Mouse (Mus musculus): Measurements from ENCODE around the gene Mdga1. TPM values are rescaled to one million over a fixed set of nuclear protein-coding genes. Genes with fewer than 3 reads are reported as not detected.
A peak's percentile ranks its signal among the peaks of the same experiment; 100 is the strongest.

The Mdga1 gene
- polyA plus RNA-seq, 1 experiment = 4.5 TPM

GRCm38 (mm10) chr17:29913301-29913965 is 56.5 kb downstream of the Mdga1 start:
- H3K27ac ChIP-seq (ENCODE audit: control insufficient read depth, insufficient read depth, low read depth, low read length, poor library complexity) = no peak overlapping the region
- 89% methylated on average over 16 of the region's 16 CpGs for WGBS
- no peak for TF ChIP-seq CTCF (IDR thresholded peaks at IDR 0.05; ENCODE audit: control insufficient read depth, insufficient read depth, low read length)
- no peaks in the 10 kb centered on the region for H3K4me1 ChIP-seq (ENCODE audit: control insufficient read depth, insufficient read depth, low read length)
- H3K4me3 ChIP-seq (replicated peaks; ENCODE audit: control insufficient read depth, low read depth, low read length) = no peak overlapping the region

- H3K27ac ChIP-seq (ENCODE audit: control insufficient read depth, insufficient read depth, low read depth, low read length, poor library complexity) = no peak overlapping the region
- H3K4me1 ChIP-seq (ENCODE audit: control insufficient read depth, insufficient read depth, low read length) = no peaks in the 10 kb centered on the region
- 66% methylated on average over 5 of the region's 5 CpGs for WGBS
- no peak overlapping the region for H3K4me3 ChIP-seq (replicated peaks; ENCODE audit: control insufficient read depth, low read depth, low read length)
- TF ChIP-seq POLR2A (IDR thresholded peaks at IDR 0.05; ENCODE audit: borderline replicate concordance, control insufficient read depth, low read depth, low read length) (no peak), CTCF (IDR thresholded peaks at IDR 0.05; ENCODE audit: control insufficient read depth, insufficient read depth, low read length) (no peak)
Observed at GRCm38 (mm10) chr17:29912733-29913132, 57.2 kb downstream of the Mdga1 start.

GRCm38 (mm10) chr17:29909031-29909430 is 60.9 kb downstream of the Mdga1 start:
- TF ChIP-seq CTCF (IDR thresholded peaks at IDR 0.05; ENCODE audit: control insufficient read depth, insufficient read depth, low read length) (no peak), POLR2A (IDR thresholded peaks at IDR 0.05; ENCODE audit: borderline replicate concordance, control insufficient read depth, low read depth, low read length) (no peak)
- H3K4me3 ChIP-seq (replicated peaks; ENCODE audit: control insufficient read depth, low read depth, low read length) = no peak overlapping the region
- WGBS = 88% methylated on average over 7 of the region's 7 CpGs
- H3K27ac ChIP-seq (ENCODE audit: control insufficient read depth, insufficient read depth, low read depth, low read length, poor library complexity) = no peak overlapping the region
- no peaks in the 10 kb centered on the region for H3K4me1 ChIP-seq (ENCODE audit: control insufficient read depth, insufficient read depth, low read length)

GRCm38 (mm10) chr17:29904694-29905093 is 65.2 kb downstream of the Mdga1 start:
- WGBS = 61% methylated on average over 5 of the region's 5 CpGs
- TF ChIP-seq POLR2A (IDR thresholded peaks at IDR 0.05; ENCODE audit: borderline replicate concordance, control insufficient read depth, low read depth, low read length) (no peak), CTCF (IDR thresholded peaks at IDR 0.05; ENCODE audit: control insufficient read depth, insufficient read depth, low read length) (no peak)
- Histone ChIP-seq H3K27ac (ENCODE audit: control insufficient read depth, insufficient read depth, low read depth, low read length, poor library complexity) (no peak overlapping the region), H3K4me3 (replicated peaks; ENCODE audit: control insufficient read depth, low read depth, low read length) (no peak overlapping the region), H3K4me1 (ENCODE audit: control insufficient read depth, insufficient read depth, low read length) (no peaks in the 10 kb centered on the region)

GRCm38 (mm10) chr17:29902406-29903155 is 67.3 kb downstream of the Mdga1 start:
- no peaks in the 10 kb centered on the region for H3K4me1 ChIP-seq (ENCODE audit: control insufficient read depth, insufficient read depth, low read length)
- TF ChIP-seq POLR2A (IDR thresholded peaks at IDR 0.05; ENCODE audit: borderline replicate concordance, control insufficient read depth, low read depth, low read length) = no peak
- TF ChIP-seq CTCF (IDR thresholded peaks at IDR 0.05; ENCODE audit: control insufficient read depth, insufficient read depth, low read length) = no peak
- H3K4me3 ChIP-seq (replicated peaks; ENCODE audit: control insufficient read depth, low read depth, low read length) = no peak overlapping the region
- 82% methylated on average over 16 of the region's 16 CpGs for WGBS
- H3K27ac ChIP-seq (ENCODE audit: control insufficient read depth, insufficient read depth, low read depth, low read length, poor library complexity) = no peak overlapping the region

GRCm38 (mm10) chr17:29900289-29900688 is 69.6 kb downstream of the Mdga1 start:
- Histone ChIP-seq H3K4me3 (replicated peaks; ENCODE audit: control insufficient read depth, low read depth, low read length) (no peak overlapping the region), H3K4me1 (ENCODE audit: control insufficient read depth, insufficient read depth, low read length) (no peaks in the 10 kb centered on the region), H3K27ac (ENCODE audit: control insufficient read depth, insufficient read depth, low read depth, low read length, poor library complexity) (no peak overlapping the region)
- TF ChIP-seq POLR2A (IDR thresholded peaks at IDR 0.05; ENCODE audit: borderline replicate concordance, control insufficient read depth, low read depth, low read length) = no peak
- no peak for TF ChIP-seq CTCF (IDR thresholded peaks at IDR 0.05; ENCODE audit: control insufficient read depth, insufficient read depth, low read length)
- 73% methylated on average over 5 of the region's 5 CpGs for WGBS

GRCm38 (mm10) chr17:29896181-29897054 is 73.5 kb downstream of the Mdga1 start:
- TF ChIP-seq CTCF (IDR thresholded peaks at IDR 0.05; ENCODE audit: control insufficient read depth, insufficient read depth, low read length) (peak; percentile 44; the same call in 1 of the 2 replicates), POLR2A (IDR thresholded peaks at IDR 0.05; ENCODE audit: borderline replicate concordance, control insufficient read depth, low read depth, low read length) (no peak)
- Histone ChIP-seq H3K4me1 (ENCODE audit: control insufficient read depth, insufficient read depth, low read length) (no peaks in the 10 kb centered on the region), H3K27ac (ENCODE audit: control insufficient read depth, insufficient read depth, low read depth, low read length, poor library complexity) (no peak overlapping the region), H3K4me3 (replicated peaks; ENCODE audit: control insufficient read depth, low read depth, low read length) (no peak overlapping the region)
- 49% methylated on average over 7 of the region's 7 CpGs for WGBS

GRCm38 (mm10) chr17:29895566-29895965 is 74.3 kb downstream of the Mdga1 start:
- H3K4me1 ChIP-seq (ENCODE audit: control insufficient read depth, insufficient read depth, low read length) = no peaks in the 10 kb centered on the region
- TF ChIP-seq CTCF (IDR thresholded peaks at IDR 0.05; ENCODE audit: control insufficient read depth, insufficient read depth, low read length) = no peak
- TF ChIP-seq POLR2A (IDR thresholded peaks at IDR 0.05; ENCODE audit: borderline replicate concordance, control insufficient read depth, low read depth, low read length) = no peak
- H3K4me3 ChIP-seq (replicated peaks; ENCODE audit: control insufficient read depth, low read depth, low read length) = no peak overlapping the region
- H3K27ac ChIP-seq (ENCODE audit: control insufficient read depth, insufficient read depth, low read depth, low read length, poor library complexity) = no peak overlapping the region
- 92% methylated on average over 5 of the region's 5 CpGs for WGBS
